Mouse (Mus musculus): Measurements from ENCODE around the gene Trp53bp2. TPM values are rescaled to one million over a fixed set of nuclear protein-coding genes. Genes with fewer than 3 reads are reported as not detected.

The Trp53bp2 gene
- polyA plus RNA-seq, 1 experiment from 2014 or later = 26.9 TPM

- Histone ChIP-seq H3K4me2 (ENCODE audit: low read length) (no peak overlapping the region), H3K27me3 (replicated peaks; ENCODE audit: control insufficient read depth, insufficient read depth, low read length) (no peaks in the 10 kb centered on the region), H3K9me3 (ENCODE audit: control insufficient read depth, low read length) (no peaks in the 10 kb centered on the region), H3K4me3 (ENCODE audit: low read depth, low read length) (no peak overlapping the region), H3K9ac (ENCODE audit: low read length) (no peak overlapping the region), H3K27ac (ENCODE audit: low read depth) (no peak overlapping the region), H3K36me3 (ENCODE audit: control insufficient read depth, insufficient read depth, low read length) (0 out of 2 replicates have a peak, but pooled peaks cover 4% of the 10 kb centered on the region), H3K4me1 (replicated peaks; ENCODE audit: control insufficient read depth, insufficient read depth, low read length) (peaks cover 12% of the 10 kb centered on the region; the same call in 1 of the 2 replicates)
- ATAC-seq (replicated peaks; ENCODE audit: low FRiP score, low TSS enrichment, low read depth) (no peak), DNase-seq (ENCODE audit: low spot score) (no peak)
- WGBS = 71% methylated on average over 3 of the region's 3 CpGs
Measured at GRCm38 (mm10) chr1:182419481-182419880, 10.5 kb downstream of the Trp53bp2 start.

- no peak overlapping the region for H3K27ac ChIP-seq (ENCODE audit: low read depth)
- no peaks in the 10 kb centered on the region for H3K9me3 ChIP-seq (ENCODE audit: control insufficient read depth, low read length)
- H3K9ac ChIP-seq (ENCODE audit: low read length) = no peak overlapping the region
- no peaks in the 10 kb centered on the region for H3K27me3 ChIP-seq (replicated peaks; ENCODE audit: control insufficient read depth, insufficient read depth, low read length)
- H3K4me2 ChIP-seq (ENCODE audit: low read length) = no peak overlapping the region
- H3K36me3 ChIP-seq (ENCODE audit: control insufficient read depth, insufficient read depth, low read length) = peaks cover 8% of the 10 kb centered on the region
- WGBS = 61% methylated on average over 2 of the region's 2 CpGs
- DNase-seq (ENCODE audit: low spot score) = no peak
- no peak overlapping the region for H3K4me3 ChIP-seq (ENCODE audit: low read depth, low read length)
- no peak for ATAC-seq (replicated peaks; ENCODE audit: low FRiP score, low TSS enrichment, low read depth)
- peaks cover 11% of the 10 kb centered on the region; the same call in 1 of the 2 replicates for H3K4me1 ChIP-seq (replicated peaks; ENCODE audit: control insufficient read depth, insufficient read depth, low read length)
Measured at GRCm38 (mm10) chr1:182424274-182424673, 15.3 kb downstream of the Trp53bp2 start.

GRCm38 (mm10) chr1:182425176-182425575 is 16.2 kb downstream of the Trp53bp2 start:
- ATAC-seq (replicated peaks; ENCODE audit: low FRiP score, low TSS enrichment, low read depth) = no peak
- H3K4me3 ChIP-seq (ENCODE audit: low read depth, low read length) = no peak overlapping the region
- no peak overlapping the region for H3K9ac ChIP-seq (ENCODE audit: low read length)
- H3K4me2 ChIP-seq (ENCODE audit: low read length) = no peak overlapping the region
- 68% methylated on average over 3 of the region's 3 CpGs for WGBS
- no peaks in the 10 kb centered on the region for H3K27me3 ChIP-seq (replicated peaks; ENCODE audit: control insufficient read depth, insufficient read depth, low read length)
- no peak for DNase-seq (ENCODE audit: low spot score)
- H3K4me1 ChIP-seq (replicated peaks; ENCODE audit: control insufficient read depth, insufficient read depth, low read length) = peaks cover 11% of the 10 kb centered on the region; the same call in 1 of the 2 replicates
- H3K9me3 ChIP-seq (ENCODE audit: control insufficient read depth, low read length) = no peaks in the 10 kb centered on the region
- H3K27ac ChIP-seq (ENCODE audit: low read depth) = no peak overlapping the region
- H3K36me3 ChIP-seq (ENCODE audit: control insufficient read depth, insufficient read depth, low read length) = peaks cover 12% of the 10 kb centered on the region

DNA sequence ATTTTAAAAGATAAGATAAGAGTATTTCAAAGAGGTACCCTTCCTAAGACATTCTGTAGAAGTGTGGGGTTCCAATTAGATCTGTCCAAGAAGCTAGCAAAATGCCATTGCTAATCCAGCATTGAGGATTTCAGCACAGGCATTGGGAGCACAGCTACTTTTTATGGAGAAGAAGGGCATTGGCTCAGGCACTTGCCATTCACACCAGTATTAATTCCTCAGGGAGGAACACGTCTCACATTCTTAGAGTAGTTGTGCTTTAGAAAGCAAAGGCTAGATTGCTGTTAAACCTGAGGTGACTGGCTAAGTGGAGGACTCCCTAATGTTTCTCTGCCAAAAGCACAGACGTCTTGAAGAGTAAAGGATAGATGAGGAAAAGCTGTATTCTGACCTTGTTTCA is 17.5 kb downstream of the Trp53bp2 start:
- Histone ChIP-seq H3K9ac (ENCODE audit: low read length) (no peak overlapping the region), H3K4me2 (ENCODE audit: low read length) (no peak overlapping the region), H3K9me3 (ENCODE audit: control insufficient read depth, low read length) (no peaks in the 10 kb centered on the region), H3K27ac (ENCODE audit: low read depth) (no peak overlapping the region), H3K4me1 (replicated peaks; ENCODE audit: control insufficient read depth, insufficient read depth, low read length) (peaks cover 9% of the 10 kb centered on the region; the same call in 1 of the 2 replicates), H3K27me3 (replicated peaks; ENCODE audit: control insufficient read depth, insufficient read depth, low read length) (no peaks in the 10 kb centered on the region), H3K4me3 (ENCODE audit: low read depth, low read length) (no peak overlapping the region), H3K36me3 (ENCODE audit: control insufficient read depth, insufficient read depth, low read length) (peaks cover 24% of the 10 kb centered on the region)
- DNase-seq (ENCODE audit: low spot score) (no peak), ATAC-seq (replicated peaks; ENCODE audit: low FRiP score, low TSS enrichment, low read depth) (no peak)
- WGBS = 46% methylated on average over 2 of the region's 2 CpGs

GRCm38 (mm10) chr1:182427426-182427825 is 18.5 kb downstream of the Trp53bp2 start:
- peaks cover 9% of the 10 kb centered on the region; the same call in 1 of the 2 replicates for H3K4me1 ChIP-seq (replicated peaks; ENCODE audit: control insufficient read depth, insufficient read depth, low read length)
- no peaks in the 10 kb centered on the region for H3K9me3 ChIP-seq (ENCODE audit: control insufficient read depth, low read length)
- H3K4me3 ChIP-seq (ENCODE audit: low read depth, low read length) = no peak overlapping the region
- no peak overlapping the region for H3K4me2 ChIP-seq (ENCODE audit: low read length)
- ATAC-seq (replicated peaks; ENCODE audit: low FRiP score, low TSS enrichment, low read depth) = no peak
- no peak overlapping the region for H3K9ac ChIP-seq (ENCODE audit: low read length)
- WGBS = 67% methylated on average over 1 of the region's 1 CpGs
- H3K27me3 ChIP-seq (replicated peaks; ENCODE audit: control insufficient read depth, insufficient read depth, low read length) = no peaks in the 10 kb centered on the region
- H3K27ac ChIP-seq (ENCODE audit: low read depth) = no peak overlapping the region
- peaks cover 34% of the 10 kb centered on the region for H3K36me3 ChIP-seq (ENCODE audit: control insufficient read depth, insufficient read depth, low read length)
- no peak for DNase-seq (ENCODE audit: low spot score)

GRCm38 (mm10) chr1:182429826-182430225 is 20.9 kb downstream of the Trp53bp2 start:
- no peak overlapping the region for H3K9ac ChIP-seq (ENCODE audit: low read length)
- WGBS = 82% methylated on average over 3 of the region's 3 CpGs
- H3K4me1 ChIP-seq (replicated peaks; ENCODE audit: control insufficient read depth, insufficient read depth, low read length) = peaks cover 5% of the 10 kb centered on the region; the same call in 1 of the 2 replicates
- H3K9me3 ChIP-seq (ENCODE audit: control insufficient read depth, low read length) = no peaks in the 10 kb centered on the region
- no peaks in the 10 kb centered on the region for H3K27me3 ChIP-seq (replicated peaks; ENCODE audit: control insufficient read depth, insufficient read depth, low read length)
- no peak overlapping the region for H3K4me2 ChIP-seq (ENCODE audit: low read length)
- peaks cover 48% of the 10 kb centered on the region for H3K36me3 ChIP-seq (ENCODE audit: control insufficient read depth, insufficient read depth, low read length)
- H3K4me3 ChIP-seq (ENCODE audit: low read depth, low read length) = no peak overlapping the region
- no peak for ATAC-seq (replicated peaks; ENCODE audit: low FRiP score, low TSS enrichment, low read depth)
- H3K27ac ChIP-seq (ENCODE audit: low read depth) = no peak overlapping the region
- no peak for DNase-seq (ENCODE audit: low spot score)

DNA sequence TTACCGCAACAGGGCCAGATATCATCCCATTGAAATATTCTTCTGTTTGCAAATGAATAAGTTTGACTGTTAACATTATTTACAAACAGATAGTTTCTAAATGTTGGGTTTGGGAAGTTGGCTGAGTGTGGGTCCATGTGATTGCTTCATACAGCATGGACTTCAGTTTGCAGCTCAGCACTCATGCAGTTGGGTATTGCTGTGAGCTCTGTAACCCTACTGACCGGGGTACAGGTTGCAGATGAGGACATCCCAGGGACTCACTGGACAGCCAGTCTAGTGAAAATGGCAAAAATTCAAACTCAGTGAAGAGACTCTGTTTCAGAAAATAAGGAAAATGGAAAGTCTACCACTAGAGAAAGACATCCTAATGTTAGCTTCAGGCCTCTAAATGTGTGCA is 21.7 kb downstream of the Trp53bp2 start:
- WGBS = 95% methylated on average over 2 of the region's 2 CpGs
- Histone ChIP-seq H3K36me3 (ENCODE audit: control insufficient read depth, insufficient read depth, low read length) (peaks cover 55% of the 10 kb centered on the region), H3K4me3 (ENCODE audit: low read depth, low read length) (no peak overlapping the region), H3K9me3 (ENCODE audit: control insufficient read depth, low read length) (no peaks in the 10 kb centered on the region), H3K27ac (ENCODE audit: low read depth) (no peak overlapping the region), H3K4me2 (ENCODE audit: low read length) (no peak overlapping the region), H3K4me1 (replicated peaks; ENCODE audit: control insufficient read depth, insufficient read depth, low read length) (peaks cover 5% of the 10 kb centered on the region; the same call in 1 of the 2 replicates), H3K9ac (ENCODE audit: low read length) (no peak overlapping the region), H3K27me3 (replicated peaks; ENCODE audit: control insufficient read depth, insufficient read depth, low read length) (no peaks in the 10 kb centered on the region)
- ATAC-seq (replicated peaks; ENCODE audit: low FRiP score, low TSS enrichment, low read depth) (no peak), DNase-seq (ENCODE audit: low spot score) (no peak)

DNA sequence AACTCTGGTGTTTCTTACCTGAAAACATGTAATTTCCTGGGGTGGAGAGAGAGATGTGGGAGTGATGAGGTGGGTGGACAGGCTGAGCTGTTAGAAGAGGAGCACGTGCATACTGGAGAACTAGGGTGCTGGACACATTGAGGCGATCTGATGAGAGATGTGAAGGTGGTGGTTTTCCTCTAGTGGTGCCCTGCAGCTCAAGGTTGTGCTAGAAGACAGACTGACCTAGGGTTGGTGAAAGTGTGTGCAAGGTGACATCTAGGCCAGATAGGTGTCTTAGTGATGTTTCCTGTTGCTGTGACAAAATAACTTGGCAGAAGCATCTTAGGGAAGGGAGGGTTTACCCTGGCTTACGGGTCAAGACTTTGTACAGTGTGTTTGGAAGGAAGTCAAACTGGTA is 23.1 kb downstream of the Trp53bp2 start:
- 96% methylated on average over 3 of the region's 3 CpGs for WGBS
- no peaks in the 10 kb centered on the region for H3K27me3 ChIP-seq (replicated peaks; ENCODE audit: control insufficient read depth, insufficient read depth, low read length)
- ATAC-seq (replicated peaks; ENCODE audit: low FRiP score, low TSS enrichment, low read depth) = no peak
- DNase-seq (ENCODE audit: low spot score) = no peak
- H3K9ac ChIP-seq (ENCODE audit: low read length) = no peak overlapping the region
- no peaks in the 10 kb centered on the region for H3K9me3 ChIP-seq (ENCODE audit: control insufficient read depth, low read length)
- no peak overlapping the region for H3K27ac ChIP-seq (ENCODE audit: low read depth)
- H3K4me2 ChIP-seq (ENCODE audit: low read length) = no peak overlapping the region
- no peaks in the 10 kb centered on the region for H3K4me1 ChIP-seq (replicated peaks; ENCODE audit: control insufficient read depth, insufficient read depth, low read length)
- peaks cover 66% of the 10 kb centered on the region for H3K36me3 ChIP-seq (ENCODE audit: control insufficient read depth, insufficient read depth, low read length)
- H3K4me3 ChIP-seq (ENCODE audit: low read depth, low read length) = no peak overlapping the region

- Histone ChIP-seq H3K4me1 (replicated peaks; ENCODE audit: control insufficient read depth, insufficient read depth, low read length) (no peaks in the 10 kb centered on the region), H3K27me3 (replicated peaks; ENCODE audit: control insufficient read depth, insufficient read depth, low read length) (no peaks in the 10 kb centered on the region), H3K27ac (ENCODE audit: low read depth) (no peak overlapping the region), H3K4me2 (ENCODE audit: low read length) (no peak overlapping the region), H3K36me3 (ENCODE audit: control insufficient read depth, insufficient read depth, low read length) (peaks cover 73% of the 10 kb centered on the region), H3K4me3 (ENCODE audit: low read depth, low read length) (no peak overlapping the region), H3K9ac (ENCODE audit: low read length) (no peak overlapping the region), H3K9me3 (ENCODE audit: control insufficient read depth, low read length) (no peaks in the 10 kb centered on the region)
- 56% methylated on average over 5 of the region's 5 CpGs for WGBS
- DNase-seq (ENCODE audit: low spot score) (no peak), ATAC-seq (replicated peaks; ENCODE audit: low FRiP score, low TSS enrichment, low read depth) (no peak)
Measured at GRCm38 (mm10) chr1:182436746-182437145, 27.8 kb downstream of the Trp53bp2 start.
